Mouse (Mus musculus): ENCODE measurements around the gene Flywch1.
A peak's percentile ranks its signal among the peaks of the same experiment; 100 is the strongest.
"Not testable (repeated sequence)": the region's sequence is repeated elsewhere in the genome, so short reads cannot be mapped to it uniquely, and the experiment has no call there.

The Flywch1 gene

DNA sequence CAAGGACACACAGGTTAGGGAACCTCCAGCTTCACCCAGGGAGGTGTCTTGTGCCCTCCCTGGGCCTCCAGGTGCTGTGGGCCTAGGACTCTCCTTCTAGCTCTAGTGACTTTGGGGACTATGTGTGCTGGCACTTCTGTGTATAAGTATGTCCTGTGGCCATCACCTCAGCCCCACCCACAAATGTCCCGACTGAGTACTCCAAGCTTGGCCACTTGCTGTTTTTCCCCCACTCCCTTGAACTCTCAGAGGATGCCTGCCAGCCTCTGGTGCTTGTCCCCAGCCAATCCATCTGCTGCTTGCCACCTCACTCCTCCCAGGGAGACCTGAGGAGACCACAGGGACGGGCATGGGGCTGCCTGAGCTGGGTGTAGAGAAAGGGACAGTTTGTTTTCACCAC lies 7.0 kb upstream of the Flywch1 start:
- no peak for DNase-seq (ENCODE audit: low spot score in 2 of 2)

DNA sequence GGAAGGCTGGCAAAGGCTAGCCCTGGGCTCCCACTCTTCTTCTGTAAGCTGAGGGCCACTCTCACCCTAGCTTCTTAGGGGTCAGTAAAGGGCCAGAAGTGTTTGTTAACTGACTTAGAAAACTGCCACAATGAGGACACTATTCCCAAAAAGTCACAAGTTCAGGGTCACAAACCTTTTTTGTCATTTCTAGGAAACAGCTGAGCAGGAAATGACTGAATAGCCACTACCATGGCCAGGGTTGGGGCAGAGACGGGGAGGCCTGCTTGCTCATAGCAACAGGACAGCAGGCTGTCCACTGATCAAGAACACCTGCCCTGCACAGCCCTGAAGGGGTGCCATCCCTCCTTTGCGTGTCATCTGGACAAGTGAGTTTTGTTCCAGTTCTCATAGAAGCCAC lies 5.7 kb upstream of the Flywch1 start:
- no peak for DNase-seq (ENCODE audit: low spot score in 2 of 2)

- no peak for DNase-seq (ENCODE audit: low spot score in 2 of 2)
Measured at GRCm38 (mm10) chr17:23776216-23776615, 4.8 kb upstream of the Flywch1 start.

GRCm38 (mm10) chr17:23774090-23774489 lies 2.7 kb upstream of the Flywch1 start:
- peak; percentile 70 to 80 for DNase-seq (ENCODE audit: low spot score in 2 of 2)

GRCm38 (mm10) chr17:23773676-23774075 lies 2.3 kb upstream of the Flywch1 start:
- no peak for DNase-seq (ENCODE audit: low spot score in 2 of 2)

- DNase-seq (ENCODE audit: low spot score in 2 of 2), result not testable (repeated sequence)
Measured at GRCm38 (mm10) chr17:23772219-23772556, 786 bp upstream of the Flywch1 start.

GRCm38 (mm10) chr17:23770896-23771283 lies 512 bp downstream of the Flywch1 start:
- DNase-seq (ENCODE audit: low spot score in 2 of 2), result no peak

GRCm38 (mm10) chr17:23770493-23770892 lies 909 bp downstream of the Flywch1 start:
- no peak for DNase-seq (ENCODE audit: low spot score in 2 of 2)

GRCm38 (mm10) chr17:23762976-23763375 lies 8.4 kb downstream of the Flywch1 start:
- DNase-seq (ENCODE audit: low spot score in 2 of 2), result no peak

DNA sequence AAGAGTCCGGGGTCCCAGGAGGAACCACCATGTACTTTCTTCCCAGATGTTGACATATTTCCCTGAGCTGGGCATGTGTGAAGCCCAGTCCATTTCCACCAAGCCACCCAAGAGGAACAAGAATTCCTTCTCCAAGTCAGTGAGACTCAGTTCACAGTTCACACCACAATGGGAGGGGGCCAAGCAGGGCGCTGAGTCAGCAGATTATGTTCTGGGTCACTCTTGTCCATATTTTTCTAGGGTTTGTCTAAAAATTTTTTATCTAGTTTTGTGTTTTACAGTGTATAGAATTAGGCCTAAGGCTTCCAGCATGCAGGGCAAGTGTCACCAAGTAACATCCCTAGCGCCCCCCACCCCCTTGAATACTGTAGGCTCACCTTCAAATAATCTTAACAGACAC lies 10.2 kb downstream of the Flywch1 start:
- DNase-seq (ENCODE audit: low spot score in 2 of 2), result no peak

DNA sequence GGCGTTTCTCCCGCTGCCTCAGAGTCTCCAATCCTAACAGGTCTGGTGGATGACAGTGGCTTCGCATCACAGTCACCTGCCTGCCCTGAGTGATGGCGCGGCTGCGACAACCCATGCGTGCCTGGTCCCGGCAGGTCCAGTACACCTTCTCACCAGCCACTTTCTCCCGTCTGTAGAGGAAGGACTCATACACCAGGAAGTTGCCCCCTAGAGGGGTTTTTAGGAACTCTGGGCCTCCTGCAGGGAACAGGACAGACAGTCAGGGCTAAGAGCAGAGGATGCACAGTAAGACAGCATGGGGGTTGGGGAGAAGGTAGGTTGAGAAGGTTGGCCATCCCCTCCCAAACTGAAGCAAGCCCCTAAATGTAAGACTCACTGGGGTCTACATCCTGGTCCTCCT lies 11.2 kb downstream of the Flywch1 start:
- DNase-seq (ENCODE audit: low spot score in 2 of 2), result no peak

DNA sequence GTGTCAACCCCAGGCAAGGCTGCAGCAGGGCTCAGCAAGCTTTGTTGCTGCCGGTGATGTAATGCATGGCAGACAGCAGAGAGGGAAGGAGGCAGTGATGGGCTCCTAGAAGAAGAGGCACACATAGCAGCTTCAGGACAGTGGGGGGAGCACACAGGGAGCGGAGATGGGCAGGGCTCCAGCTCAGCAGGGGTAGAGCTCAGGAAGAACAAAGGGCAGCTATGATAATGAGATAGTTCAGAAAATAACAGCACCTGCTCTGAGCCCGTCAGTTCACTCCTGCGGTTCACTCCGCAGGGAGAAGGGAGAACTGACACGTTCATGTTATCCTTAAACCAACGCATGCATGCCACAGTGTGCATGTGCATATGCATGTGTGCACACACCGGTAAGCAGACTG lies 12.6 kb downstream of the Flywch1 start:
- DNase-seq (ENCODE audit: low spot score in 2 of 2), result no peak

DNA sequence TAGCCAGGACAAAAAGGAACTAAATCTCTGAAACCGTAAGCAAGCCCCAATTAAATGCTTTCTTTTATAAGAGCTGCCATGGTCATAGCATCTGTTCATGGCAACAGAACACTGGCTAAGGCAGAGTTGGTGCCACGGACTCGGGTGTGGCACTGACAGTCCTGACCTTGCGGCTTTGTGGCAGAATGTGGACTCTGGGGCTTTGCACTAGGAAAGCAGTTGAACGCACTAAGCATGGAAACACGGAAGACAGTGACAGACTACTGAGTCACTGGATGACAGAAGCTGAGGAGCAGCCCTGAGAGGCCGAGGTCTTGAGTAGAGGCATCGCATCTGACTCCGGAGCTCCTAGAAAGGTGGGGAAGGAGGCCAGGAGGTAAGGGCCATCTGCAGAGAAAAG lies 13.8 kb downstream of the Flywch1 start:
- DNase-seq (ENCODE audit: low spot score in 2 of 2), result no peak

DNA sequence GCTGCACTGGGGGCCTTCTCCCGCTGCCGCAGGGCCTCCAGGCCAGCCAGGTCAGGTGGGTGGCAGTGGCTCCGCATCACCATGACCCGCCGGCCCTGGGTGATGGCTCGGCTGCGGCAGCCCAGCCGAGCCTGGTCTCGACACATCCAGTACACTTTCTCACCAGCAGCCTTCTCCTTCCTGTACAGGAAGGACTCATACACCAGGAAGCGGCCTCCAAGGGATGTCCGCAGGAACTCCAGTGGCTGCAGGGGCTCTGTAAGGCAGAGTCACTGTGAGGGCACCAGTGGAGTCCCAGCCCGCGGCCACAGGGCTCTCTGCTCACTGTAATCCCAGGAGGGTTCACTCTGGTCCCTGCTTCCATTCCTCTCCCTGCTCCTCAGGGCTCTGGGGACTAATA lies 15.7 kb downstream of the Flywch1 start:
- DNase-seq (ENCODE audit: low spot score in 2 of 2), result no peak

- no peak for DNase-seq (ENCODE audit: low spot score in 2 of 2)
Measured at GRCm38 (mm10) chr17:23749400-23750191, 21.8 kb downstream of the Flywch1 start.

DNA sequence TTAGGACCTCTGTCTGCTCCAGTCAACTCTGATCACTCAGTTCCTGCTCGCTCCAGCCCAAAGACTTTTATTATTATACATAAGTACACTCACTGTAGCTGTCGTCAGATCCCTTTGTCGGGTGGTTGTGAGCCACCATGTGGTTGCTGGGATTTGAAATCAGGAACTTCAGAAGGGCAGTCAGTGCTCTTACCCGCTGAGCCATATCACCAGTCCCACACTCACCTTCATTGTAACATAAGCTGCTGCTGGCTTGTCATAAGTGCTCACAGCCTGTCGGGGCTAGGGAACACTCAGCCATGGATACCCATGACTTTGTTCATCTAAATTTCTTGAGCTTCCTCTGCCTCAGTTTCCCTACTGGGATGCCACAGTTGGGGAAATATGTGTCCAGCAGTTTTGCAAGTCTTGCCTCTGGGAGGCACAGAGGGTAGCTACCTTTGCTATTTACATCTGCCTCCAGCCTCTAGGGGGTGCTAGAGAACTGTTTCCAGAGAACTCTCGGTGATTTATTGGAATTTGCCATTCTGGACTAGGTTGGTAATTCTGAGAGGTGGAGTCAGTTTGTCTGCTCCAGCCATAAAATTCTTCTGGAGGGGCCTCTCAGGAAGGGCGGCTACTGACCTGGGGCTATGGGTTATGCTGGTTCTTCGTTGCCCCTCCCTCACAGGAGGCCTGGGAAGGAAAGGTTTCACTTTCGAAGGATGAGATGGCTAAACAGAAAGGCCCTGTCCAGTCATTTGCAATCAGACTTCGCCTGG lies 22.6 kb downstream of the Flywch1 start:
- no peak for DNase-seq (ENCODE audit: low spot score in 2 of 2)

DNA sequence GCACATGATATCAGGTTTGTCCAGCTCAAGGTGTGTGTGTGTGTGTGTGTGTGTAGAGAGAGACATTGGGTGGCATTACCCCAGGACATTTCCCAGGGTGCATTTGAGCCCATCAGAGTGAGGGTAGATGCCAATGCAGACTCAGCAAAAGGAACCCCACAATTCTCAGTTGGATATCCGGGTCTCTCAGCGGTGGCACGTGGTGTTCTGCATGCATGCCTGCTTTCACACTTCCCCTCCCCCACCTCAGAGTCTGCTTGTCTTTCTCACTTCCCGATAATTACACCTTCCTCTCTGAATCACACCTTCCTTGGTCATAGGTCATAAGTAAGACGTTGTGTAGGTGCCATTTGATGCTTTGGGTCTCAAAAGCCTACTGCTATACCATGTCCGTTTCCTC lies 23.4 kb downstream of the Flywch1 start:
- DNase-seq (ENCODE audit: low spot score in 2 of 2), result no peak

- no peak for DNase-seq (ENCODE audit: low spot score in 2 of 2)
Measured at GRCm38 (mm10) chr17:23747471-23747870, 23.9 kb downstream of the Flywch1 start.

- DNase-seq (ENCODE audit: low spot score in 2 of 2), result no peak
Measured at GRCm38 (mm10) chr17:23746767-23747166, 24.6 kb downstream of the Flywch1 start.

DNA sequence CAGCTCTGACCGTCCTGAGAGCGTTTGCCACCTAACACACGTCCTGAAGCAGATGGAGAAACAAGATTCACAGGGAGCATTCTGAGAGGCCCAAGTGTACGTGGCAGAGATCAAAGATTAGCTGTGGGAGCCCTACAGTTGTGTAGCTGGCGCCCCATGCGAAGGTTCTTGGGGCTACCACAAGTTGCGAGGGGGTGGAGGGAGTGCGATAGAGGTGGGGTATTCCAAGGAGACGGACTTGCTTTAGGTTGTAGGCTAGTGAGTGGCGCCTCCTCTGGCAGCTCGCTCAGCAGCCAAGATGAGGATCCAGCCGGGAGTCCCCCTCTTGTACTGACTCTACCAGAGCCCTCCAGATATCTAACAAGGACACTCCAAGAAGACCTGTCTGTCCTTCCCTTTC lies 25.1 kb downstream of the Flywch1 start:
- no peak for DNase-seq (ENCODE audit: low spot score in 2 of 2)

GRCm38 (mm10) chr17:23745301-23746251 lies 25.8 kb downstream of the Flywch1 start, which contains the start of gene Kremen2:
Kremen2 (minus strand) TSS chr17:23745833.
- no peak for DNase-seq (ENCODE audit: low spot score in 2 of 2)

DNA sequence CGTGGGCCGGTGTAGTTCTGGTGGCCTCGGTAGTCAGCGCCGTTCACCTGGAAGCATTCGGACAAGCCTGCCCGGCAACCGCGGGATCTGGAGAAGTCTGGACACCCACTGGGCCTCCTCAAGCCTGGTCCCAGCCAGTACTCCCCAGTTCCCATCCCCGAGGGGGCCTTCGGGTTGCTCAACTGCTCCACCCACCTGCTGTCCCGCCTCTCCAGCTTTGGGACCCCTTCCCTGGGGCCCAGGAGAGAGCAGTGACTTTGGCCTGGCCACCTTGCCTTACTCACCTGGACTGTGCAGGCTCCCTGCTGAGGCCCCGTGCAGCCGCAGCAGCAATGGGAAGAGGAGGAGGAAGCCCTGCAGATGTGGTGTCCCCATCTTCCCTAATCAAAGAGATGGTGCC lies 26.8 kb downstream of the Flywch1 start:
- no peak for DNase-seq (ENCODE audit: low spot score in 2 of 2)
